Mouse (Mus musculus) midbrain, postnatal 0 days (tissue): ENCODE results near the gene Gja10. TPM values are rescaled to one million over a fixed set of nuclear protein-coding genes. Genes with fewer than 3 reads are reported as not detected.

ENCODE experiments used
- ATAC-seq: fragments of 200-750 bp; cut with Nextera tagmentation; 2 replicates; pipeline ENCODE4 v1.8.0; 2017; ENCODE audit warnings: moderate number of reproducible peaks, mild to moderate bottlenecking, moderate TSS enrichment, moderate library complexity; ENCODE audit not compliant: low FRiP score
- DNase-seq: peaks from one replicate; pipeline ENCODE4 v3.0.0-alpha.2; 2015; ENCODE audit warnings: low spot score
- H3K27ac ChIP-seq: fragments of 300-500 bp; sonication (generic); 2 replicates; pipeline ENCODE4 v1.5.1; 2014; ENCODE audit warnings: low read depth, mild to moderate bottlenecking, low read length, mixed read lengths
- H3K27me3 ChIP-seq: fragments of 300-500 bp; sonication (generic); 2 replicates; pipeline ENCODE4 v1.6.1; 2014; ENCODE audit warnings: low read length, control low read depth, mixed read lengths; ENCODE audit not compliant: insufficient read depth
- H3K36me3 ChIP-seq: fragments of 300-500 bp; sonication (generic); 2 replicates; pipeline ENCODE4 v1.6.1; 2014; ENCODE audit warnings: low read length, control low read depth, mixed read lengths; ENCODE audit not compliant: insufficient read depth
- H3K4me1 ChIP-seq: fragments of 300-500 bp; sonication (generic); 2 replicates; pipeline ENCODE4 v1.6.1; 2014; ENCODE audit warnings: mild to moderate bottlenecking, control low read depth, antibody characterized with exemption, low read length, mixed read lengths; ENCODE audit not compliant: insufficient read depth
- H3K4me2 ChIP-seq: fragments of 300-500 bp; sonication (generic); 2 replicates; pipeline ENCODE4 v1.6.1; 2014; ENCODE audit warnings: low read depth, mild to moderate bottlenecking, low read length, mixed read lengths; ENCODE audit not compliant: poor library complexity, severe bottlenecking
- H3K4me3 ChIP-seq: fragments of 300-500 bp; sonication (generic); 2 replicates; pipeline ENCODE4 v1.5.1; 2014; ENCODE audit warnings: low read depth, mild to moderate bottlenecking, low read length, moderate library complexity
- H3K9ac ChIP-seq: fragments of 300-500 bp; sonication (generic); replicated peaks from 2 replicates; pipeline ENCODE4 v1.6.1; 2014; ENCODE audit warnings: mild to moderate bottlenecking, low read length, moderate library complexity, mixed read lengths; ENCODE audit not compliant: poor library complexity, severe bottlenecking
- H3K9me3 ChIP-seq: fragments of 300-500 bp; sonication (generic); 2 replicates; pipeline ENCODE4 v1.6.1; 2016; ENCODE audit warnings: low read length, control low read depth
- CTCF ChIP-seq: IDR thresholded peaks from 2 replicates; pipeline ENCODE4 v1.5.1; 2016; ENCODE audit warnings: antibody characterized with exemption, mild to moderate bottlenecking
- WGBS: fragments of 180-500 bp; shearing (Covaris S2); extraction: QIAGEN DNeasy Blood & Tissue Kit; methylation state at CpG from one replicate; pipeline ENCODE4 v1.1.7; 2014; 5-methylcytosine and 5-hydroxymethylcytosine counted together
- polyA plus RNA-seq: library from polyadenylated mRNA; unstranded; fragments of >200 nt; fragmentation: Nextera tagmentation; extraction: Ambion mirVana; gene quantifications from 2 replicates; pipeline ENCODE4 v1.2.1, GENCODE M21; 2015
- total RNA-seq: library from RNA; depleted of rRNA; stranded (reverse); fragments of >200 nt; gene quantifications from 2 replicates; pipeline ENCODE4 v1.2.3, GENCODE M21; 2014; rRNA removed

Gene Gja10
- total and polyA plus RNA-seq, 2 experiments from 2014 or later = not detected

DNA sequence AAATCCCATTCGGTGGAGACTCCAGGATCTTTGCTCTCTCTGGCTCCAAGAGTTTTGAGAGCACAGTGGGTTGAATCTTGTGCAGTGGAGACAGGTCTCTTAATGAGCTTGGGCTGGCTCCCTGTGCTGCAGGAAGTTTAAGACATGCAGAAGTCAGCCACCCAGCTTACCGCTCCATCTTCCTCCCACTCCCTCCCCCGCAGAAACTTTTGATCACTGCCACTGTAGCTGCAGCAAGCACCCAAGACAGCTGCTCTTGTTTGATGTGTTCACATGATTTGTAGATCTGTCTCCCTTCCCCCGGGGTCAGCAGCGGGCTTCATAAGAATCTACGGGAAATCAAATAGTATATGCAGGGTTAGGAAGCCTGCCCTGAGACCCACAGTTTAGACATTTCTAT is 42.3 kb downstream of the Gja10 start:
- H3K4me3 ChIP-seq = no peak overlapping the region
- ATAC-seq (no peak), DNase-seq (no peak)
- H3K9ac ChIP-seq = no peak overlapping the region
- H3K9me3 ChIP-seq = no peaks in the 10 kb centered on the region
- no peak for TF ChIP-seq CTCF
- peaks cover 5% of the 10 kb centered on the region; the same call in 1 of the 2 replicates for H3K4me1 ChIP-seq
- peak overlapping the region; percentile 67; the same call in 1 of the 2 replicates for H3K27ac ChIP-seq
- no peak overlapping the region for H3K4me2 ChIP-seq
- WGBS = 40% methylated on average over 6 of the region's 6 CpGs
- H3K27me3 ChIP-seq = no peaks in the 10 kb centered on the region
- peaks cover 8% of the 10 kb centered on the region for H3K36me3 ChIP-seq

DNA sequence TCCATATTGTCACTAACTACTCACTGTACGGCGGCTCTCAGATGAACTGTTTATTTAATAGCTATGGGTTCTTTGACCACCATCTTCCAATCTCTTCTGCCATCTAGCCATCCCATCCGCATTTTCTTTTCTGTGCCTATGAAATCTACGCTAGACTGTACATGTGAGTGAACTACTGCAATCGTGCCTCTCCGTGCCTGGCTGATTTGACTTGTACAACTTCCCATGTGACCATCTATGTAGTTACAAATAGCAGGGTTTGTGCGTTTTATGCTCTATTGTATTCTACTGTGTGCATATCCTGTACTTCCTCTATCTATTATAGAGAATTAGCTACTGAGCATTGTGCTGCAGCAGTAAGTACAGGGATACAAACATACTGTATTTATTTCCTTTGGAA is 47.1 kb downstream of the Gja10 start:
- 87% methylated on average over 7 of the region's 7 CpGs for WGBS
- no peak for TF ChIP-seq CTCF
- no peaks in the 10 kb centered on the region for H3K4me1 ChIP-seq
- H3K27me3 ChIP-seq = no peaks in the 10 kb centered on the region
- H3K36me3 ChIP-seq = no peaks in the 10 kb centered on the region
- ATAC-seq = no peak
- no peak overlapping the region for H3K27ac ChIP-seq
- no peak for DNase-seq
- H3K4me3 ChIP-seq = no peak overlapping the region
- no peak overlapping the region for H3K9ac ChIP-seq
- no peak overlapping the region for H3K4me2 ChIP-seq
- H3K9me3 ChIP-seq = no peaks in the 10 kb centered on the region

DNA sequence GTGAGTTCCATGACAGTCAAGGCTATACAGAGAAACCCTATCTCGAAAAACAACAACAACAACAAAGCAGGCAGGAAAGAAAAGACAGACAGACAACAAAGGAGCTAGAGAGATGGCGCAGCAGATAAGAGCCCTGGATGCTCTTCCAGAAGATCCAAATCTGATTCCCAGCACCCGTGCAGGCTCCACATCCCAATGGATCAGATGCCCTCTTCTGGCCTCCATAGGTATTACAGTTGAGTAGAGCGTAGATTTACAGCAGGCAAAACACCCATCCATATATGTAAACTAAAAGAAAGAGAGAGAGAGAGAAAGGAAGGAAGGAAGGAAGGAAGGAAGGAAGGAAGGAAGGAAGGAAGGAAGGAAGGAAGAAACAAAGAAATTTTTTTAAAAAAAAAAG is 51.2 kb downstream of the Gja10 start:
- Histone ChIP-seq H3K4me1 (no peaks in the 10 kb centered on the region), H3K9ac (no peak overlapping the region), H3K4me3 (no peak overlapping the region), H3K27me3 (no peaks in the 10 kb centered on the region), H3K4me2 (no peak overlapping the region), H3K36me3 (no peaks in the 10 kb centered on the region), H3K27ac (no peak overlapping the region), H3K9me3 (no peaks in the 10 kb centered on the region)
- peak; percentile 59 for TF ChIP-seq CTCF
- WGBS = 50% methylated on average over 4 of the region's 4 CpGs
- ATAC-seq (no peak), DNase-seq (no peak)

- H3K4me2 ChIP-seq = no peak overlapping the region
- no peak for TF ChIP-seq CTCF
- no peak overlapping the region for H3K9ac ChIP-seq
- DNase-seq = no peak
- H3K4me3 ChIP-seq = no peak overlapping the region
- H3K4me1 ChIP-seq = no peaks in the 10 kb centered on the region
- 100% methylated on average over 1 of the region's 1 CpGs for WGBS
- no peaks in the 10 kb centered on the region for H3K36me3 ChIP-seq
- H3K9me3 ChIP-seq = no peaks in the 10 kb centered on the region
- H3K27me3 ChIP-seq = no peaks in the 10 kb centered on the region
- no peak overlapping the region for H3K27ac ChIP-seq
- ATAC-seq = no peak
These were observed 53.4 kb downstream of the Gja10 start for GRCm38 (mm10) chr4:32549150-32549549.

Other genes with a start within 250 kb of the Gja10 start
- 36.1 and 50.9 TPM in 2 replicates for gene Casp8ap2, start 12.7 kb upstream of the Gja10 start, total RNA-seq
- 31.7 and 35.6 TPM in 2 replicates for gene Casp8ap2, start 12.7 kb upstream of the Gja10 start, polyA plus RNA-seq
- 26.8 and 33.6 TPM in 2 replicates for gene Mdn1, start 54.4 kb upstream of the Gja10 start, total RNA-seq
- 6.1 and 10.1 TPM in 2 replicates for gene Mdn1, start 54.4 kb upstream of the Gja10 start, polyA plus RNA-seq
- 27.3 and 82.4 TPM in 2 replicates for gene Lyrm2, start 197.5 kb upstream of the Gja10 start, total RNA-seq
- 115 and 117 TPM in 2 replicates for gene Lyrm2, start 197.5 kb upstream of the Gja10 start, polyA plus RNA-seq